15 mouse cellular contexts compared by ENCODE assay signal in the genomic region with DNA sequence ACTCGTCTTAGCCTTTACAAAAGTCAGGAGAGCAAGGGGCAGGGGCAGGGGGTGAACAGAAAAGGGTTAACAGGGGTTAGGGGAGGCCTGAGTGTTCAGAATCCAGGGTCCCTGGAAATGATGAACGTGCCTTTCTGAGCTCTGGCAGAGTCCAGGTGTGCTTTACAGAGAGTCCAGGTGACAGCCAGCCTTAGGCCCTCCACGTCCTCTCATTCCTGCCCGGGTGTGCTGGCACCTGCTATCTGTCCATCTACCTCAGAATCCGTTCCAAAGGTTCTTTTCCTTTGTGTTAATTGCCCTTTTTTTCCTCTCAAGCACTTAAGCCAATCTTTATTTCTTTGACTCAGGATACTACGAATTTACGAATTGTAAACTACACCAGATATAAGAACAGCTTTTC.
"Had no signal": no experiment of that assay in that cellular context is flagged by ENCODE, and none has a peak within 500 bp of the region (broad histone marks: within the 10 kb centered on the region; RNA-seq: fewer than 3 reads in every experiment).

No protein-coding gene starts in this region.

- H3K4me3 ChIP-seq: limb, embryonic 13.5 days; liver, embryonic 15.5 days; midbrain, embryonic 10.5 days; myocyte; neural tube, embryonic 15.5 days had no signal

- H3K9me3 ChIP-seq: limb, embryonic 13.5 days; liver, embryonic 15.5 days; neural tube, embryonic 15.5 days had no signal

- H3K4me2 ChIP-seq: liver, embryonic 15.5 days; lung, embryonic 14.5 days; neural tube, embryonic 15.5 days had no signal

- H3K36me3 ChIP-seq: liver, embryonic 15.5 days; neural tube, embryonic 15.5 days had no signal

- DNase-seq: kidney, adult 11 months; left cerebral cortex, postnatal 4 days; lung, postnatal 10 days; midbrain, embryonic 14.5 days; retina, postnatal 1 day; right cerebral cortex, postnatal 4 days; spleen, adult 18-20 months; thymus, adult 18-20 months; thymus, postnatal 14 days had no signal

- H3K27me3 ChIP-seq: liver, embryonic 15.5 days; neural tube, embryonic 15.5 days had no signal

- H3K9ac ChIP-seq: limb, embryonic 13.5 days; liver, embryonic 15.5 days; lung, embryonic 14.5 days; neural tube, embryonic 15.5 days had no signal

- H3K27ac ChIP-seq: limb, embryonic 13.5 days; liver, embryonic 15.5 days; midbrain, embryonic 10.5 days; neural tube, embryonic 15.5 days had no signal
